Mouse (Mus musculus) small intestine, adult 2 months (tissue): Measurements from ENCODE around the gene Gpsm1.

Source experiments
- CTCF ChIP-seq: fragments of 200-500 bp; IDR thresholded peaks from 2 replicates; pipeline ENCODE4 v1.5.1; 2012; ENCODE audit warnings: low read depth, mild to moderate bottlenecking, control low read depth, inconsistent platforms, low read length, moderate library complexity, mixed read lengths; ENCODE audit not compliant: insufficient replicate concordance, insufficient read length; ENCODE audit errors: extremely low read depth
- POLR2A ChIP-seq: fragments of 200-500 bp; IDR thresholded peaks from 2 replicates; pipeline ENCODE4 v1.6.1; 2012; ENCODE audit warnings: low read depth, mild to moderate bottlenecking, control low read depth, inconsistent platforms, low read length, moderate library complexity

GRCm38 (mm10) chr2:26364738-26365465 is 49.6 kb downstream of the Gpsm1 start:
- TF ChIP-seq CTCF, result no peak
- TF ChIP-seq POLR2A, result no peak
